Mouse (Mus musculus) retina, embryonic 14.5 days (tissue): Measurements from ENCODE around the gene Sgcg.

Source experiments
- DNase-seq: peaks from one replicate; pipeline ENCODE4 v3.0.0-alpha.2; 2015; ENCODE audit warnings: low spot score

Gene Sgcg

DNA sequence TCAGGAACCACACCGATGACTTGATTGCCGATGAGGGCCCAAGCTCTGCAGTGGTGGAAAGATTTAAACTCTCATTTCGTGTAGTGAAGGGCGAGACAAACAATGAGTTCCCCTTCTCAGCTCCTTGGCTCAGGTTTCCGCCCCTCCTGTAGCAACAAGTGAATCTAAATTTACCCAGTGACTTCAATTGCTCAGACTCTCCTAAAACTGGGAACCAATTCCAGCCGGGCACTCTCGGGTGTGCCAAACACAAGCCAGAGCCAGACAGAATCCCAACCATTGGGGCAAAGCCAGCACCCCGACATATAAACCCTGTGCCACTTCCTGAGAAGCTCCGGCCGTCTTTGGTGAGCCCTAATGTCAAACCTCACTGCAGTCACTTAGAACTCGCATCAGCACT, at the start of gene Sgcg:
TSS of gene Sgcg (minus strand) at position 139 of the 400 bp plus-strand sequence.
- DNase-seq, result no peak

DNA sequence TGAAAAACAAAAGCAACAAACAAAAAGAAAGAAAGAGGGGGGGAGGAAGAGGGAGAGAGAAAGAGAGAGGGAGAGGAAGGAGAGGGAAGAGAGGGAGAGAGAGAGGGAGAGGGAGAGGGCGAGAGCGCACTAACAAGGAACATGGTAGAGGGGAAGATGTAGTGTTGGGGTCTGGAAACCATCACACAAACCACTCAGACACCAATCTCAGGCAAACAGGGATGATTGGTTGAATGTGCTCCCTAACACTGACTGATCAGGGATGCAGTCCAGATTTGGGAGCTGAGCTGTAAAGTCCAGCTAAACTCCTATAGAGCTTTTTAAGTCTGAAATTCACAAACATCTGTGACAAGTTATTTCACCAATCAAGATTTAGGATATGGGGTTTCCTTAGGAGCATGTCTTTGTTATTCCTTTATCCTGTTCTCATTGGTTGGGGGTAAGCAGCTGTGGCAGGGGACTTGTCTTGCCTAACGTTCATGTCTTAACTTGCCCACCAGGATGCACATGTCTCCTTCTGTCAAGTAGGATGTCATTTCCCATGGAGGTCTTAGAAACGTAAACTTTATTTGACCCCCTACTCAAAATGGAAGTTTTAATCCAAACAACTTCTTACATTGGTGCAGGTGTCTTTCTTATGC, 45.8 kb upstream of the Sgcg start:
- DNase-seq, result no peak

DNA sequence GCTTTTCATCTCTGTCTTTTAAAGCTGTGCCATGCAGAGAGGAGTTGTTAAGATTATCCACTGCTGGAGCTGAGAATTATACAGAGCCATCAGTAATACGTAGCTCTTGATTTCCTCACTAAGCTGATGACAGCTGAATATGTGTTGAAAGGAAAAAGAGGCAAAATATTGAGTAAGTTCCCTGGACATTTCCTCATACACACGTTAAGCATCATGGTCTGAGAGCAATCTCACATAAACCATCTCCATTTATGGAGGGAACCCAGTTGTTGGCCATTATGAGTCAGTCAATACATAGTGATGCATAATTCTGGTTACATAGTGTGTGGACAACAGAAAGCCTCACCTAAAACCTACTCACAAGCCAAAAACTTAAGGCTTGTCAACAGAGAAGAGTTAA, 44.1 kb upstream of the Sgcg start:
- no peak for DNase-seq

DNA sequence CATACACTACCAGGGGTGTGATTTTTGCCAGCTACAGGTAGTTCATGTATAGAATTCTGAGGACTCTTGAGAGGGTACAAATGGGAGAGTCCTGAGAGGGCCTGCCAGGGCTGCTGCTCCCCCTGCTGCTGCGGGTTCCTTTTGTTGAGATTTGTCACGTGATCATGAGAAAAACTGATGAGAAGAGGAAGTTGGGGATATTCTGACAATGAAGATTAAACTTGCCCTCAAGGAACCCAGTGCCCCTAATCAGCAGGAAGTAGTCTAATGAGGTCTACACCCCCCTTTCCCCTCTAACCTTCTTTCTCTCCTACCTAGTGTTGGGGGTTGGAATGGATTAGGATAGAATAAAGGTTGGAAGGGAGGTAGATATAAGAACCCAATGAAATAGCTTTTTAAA, 43.0 kb upstream of the Sgcg start:
- DNase-seq, result no peak

DNA sequence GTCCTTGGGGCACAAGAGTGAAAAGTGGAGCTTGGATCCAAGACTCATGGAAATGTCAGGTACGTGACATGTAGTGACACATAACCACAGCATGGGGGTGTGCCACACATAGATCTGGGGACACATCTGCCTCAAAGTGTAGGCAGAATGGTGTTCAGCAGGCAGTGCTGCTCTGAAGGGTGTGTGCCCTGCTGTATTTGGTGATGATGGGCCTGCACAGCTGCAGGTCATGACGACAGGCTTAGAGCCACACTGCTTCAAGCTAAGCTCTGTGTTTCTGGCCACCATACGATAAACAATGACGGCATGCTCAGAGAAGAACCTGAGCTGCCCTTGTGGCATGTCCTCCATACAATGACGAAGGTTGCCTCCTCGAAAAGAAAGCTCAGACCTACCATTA, 41.5 kb upstream of the Sgcg start:
- no peak for DNase-seq

DNA sequence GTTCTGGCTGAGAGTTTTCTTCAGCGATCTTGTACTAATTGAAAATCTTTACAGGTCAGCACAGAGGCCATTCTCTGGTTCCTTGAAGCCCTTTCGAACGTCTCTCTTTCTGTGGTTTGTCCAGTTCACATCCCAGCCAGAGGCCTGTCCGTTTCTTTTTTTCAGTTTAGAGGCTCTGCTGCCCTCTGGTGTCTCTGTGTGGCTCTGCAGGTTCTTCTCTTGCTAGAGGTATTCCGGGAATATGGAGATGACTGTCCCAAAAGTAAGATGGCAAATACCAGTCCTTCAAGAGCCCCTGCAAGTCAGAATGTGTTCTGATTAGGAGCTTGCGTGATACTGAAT, 36.4 kb upstream of the Sgcg start:
- peak; percentile 74 for DNase-seq

DNA sequence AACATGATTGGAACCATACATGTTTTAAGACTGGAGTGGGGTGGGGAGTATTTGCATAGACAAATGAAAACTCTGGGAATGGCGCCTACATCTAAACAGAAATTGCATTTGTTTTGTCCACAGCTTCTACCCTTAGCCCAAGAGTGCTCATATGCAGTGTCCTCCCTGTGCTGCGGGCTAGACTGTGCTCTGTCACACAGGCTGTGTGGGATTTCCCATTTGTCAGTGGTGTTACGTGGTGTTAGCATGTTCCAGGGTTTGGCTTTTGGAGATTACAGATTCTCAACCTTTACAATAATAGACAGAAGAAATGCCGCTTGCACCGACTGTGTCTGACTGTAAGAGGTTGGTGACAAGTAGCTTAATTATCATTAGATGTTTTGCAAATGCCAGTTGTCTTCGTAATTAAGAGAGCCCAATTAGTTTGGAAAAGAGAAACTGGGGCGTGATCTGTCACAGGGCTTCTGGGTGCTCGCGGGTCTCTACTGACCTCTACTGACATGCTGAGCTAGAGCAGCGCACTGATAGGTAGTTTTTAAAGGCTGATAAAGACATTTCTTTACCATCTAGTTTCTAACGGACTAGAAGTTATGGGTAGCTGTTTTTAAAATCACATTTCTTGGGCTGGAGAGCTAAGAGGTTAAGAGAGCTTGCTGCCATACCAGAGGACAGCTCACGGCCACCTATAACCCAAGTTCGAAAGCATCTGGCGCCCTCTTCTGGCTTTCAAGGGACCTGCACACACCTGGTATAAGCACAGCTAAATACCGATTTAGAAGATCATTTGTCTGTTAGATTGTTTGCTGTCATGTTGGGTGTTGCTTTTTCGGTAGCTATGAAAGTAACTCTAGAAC, 35.8 kb upstream of the Sgcg start:
- peak; percentile 75 for DNase-seq

DNA sequence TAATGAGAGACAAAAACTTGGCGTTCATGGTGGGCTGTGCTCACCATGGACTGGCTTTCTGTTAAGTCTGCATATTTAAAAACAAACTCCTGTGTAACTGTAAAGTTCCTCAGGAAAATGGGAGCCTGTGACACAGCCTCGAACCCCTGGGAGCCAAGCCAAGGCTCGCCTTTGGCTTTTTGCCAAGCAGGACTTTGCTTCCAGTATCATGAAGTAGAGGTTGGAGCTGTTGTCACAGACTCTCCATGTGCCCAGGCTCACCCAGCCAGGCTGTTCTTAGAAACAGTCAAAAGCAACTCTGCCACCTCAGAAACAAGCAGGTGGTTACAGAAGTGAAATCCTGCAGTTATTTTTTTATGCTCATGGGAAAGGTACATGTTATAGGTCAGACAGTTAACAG, 32.4 kb upstream of the Sgcg start:
- no peak for DNase-seq

DNA sequence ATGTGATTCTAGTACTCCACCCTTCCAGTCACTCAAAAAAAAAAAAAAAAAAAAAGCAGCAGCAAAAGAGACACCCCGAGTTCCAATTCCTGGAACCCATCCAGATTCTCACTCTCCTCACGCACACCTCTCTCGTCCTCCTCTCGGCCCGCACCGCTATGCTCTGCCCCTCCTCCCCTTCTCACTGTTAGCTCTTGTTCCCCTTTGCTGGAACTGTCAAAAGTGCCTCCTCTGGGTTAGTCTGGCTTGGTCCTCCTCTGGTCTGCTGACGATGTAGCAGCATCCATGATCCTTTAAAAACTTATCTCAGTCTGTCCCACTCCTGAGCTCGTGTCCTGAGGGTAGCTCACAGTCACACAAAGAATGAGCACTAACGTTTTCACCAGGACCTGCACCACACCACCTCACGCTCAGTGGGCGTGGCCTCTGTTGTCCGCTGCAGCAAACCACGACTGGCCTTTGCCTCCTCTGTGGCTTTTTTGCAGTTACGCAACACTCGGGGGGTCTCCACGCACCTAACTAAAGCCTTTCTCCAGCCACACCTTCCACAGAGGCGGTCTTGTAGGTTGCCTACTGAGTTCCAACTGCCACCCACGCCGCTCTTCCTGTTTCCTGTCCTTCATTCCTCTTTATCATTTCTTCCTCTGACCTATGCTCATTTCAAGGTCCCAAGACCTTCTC, 30.5 kb upstream of the Sgcg start:
- DNase-seq, result no peak

DNA sequence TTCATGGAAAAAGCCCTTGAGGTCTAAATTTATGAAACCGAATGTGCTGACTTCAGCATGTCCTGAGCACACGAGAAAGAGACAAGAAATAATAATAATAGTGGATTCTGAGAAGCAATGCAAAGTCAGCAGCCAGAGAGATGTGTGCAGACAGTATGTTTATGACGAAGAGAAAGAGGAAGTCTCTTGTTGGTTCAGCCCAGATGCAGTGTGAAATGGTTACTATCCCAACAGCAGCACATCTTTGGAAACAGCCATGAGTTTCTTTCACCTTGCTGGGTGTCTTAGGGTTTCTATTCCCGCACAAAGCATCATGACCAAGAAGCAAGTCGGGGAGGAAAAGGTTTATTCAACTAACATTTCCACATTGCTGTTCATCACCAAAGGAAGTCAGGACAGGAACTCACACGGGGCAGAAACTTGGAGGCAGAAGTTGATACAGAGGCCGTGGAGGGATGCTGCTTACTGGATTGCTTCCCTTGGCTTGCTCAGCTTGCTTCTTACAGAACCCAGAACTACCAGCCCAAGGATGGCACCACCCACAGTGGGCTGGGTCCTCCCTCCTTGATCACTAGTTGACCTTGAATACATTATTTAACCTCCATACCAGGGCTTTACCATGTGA, 20.5 kb upstream of the Sgcg start:
- no peak for DNase-seq

DNA sequence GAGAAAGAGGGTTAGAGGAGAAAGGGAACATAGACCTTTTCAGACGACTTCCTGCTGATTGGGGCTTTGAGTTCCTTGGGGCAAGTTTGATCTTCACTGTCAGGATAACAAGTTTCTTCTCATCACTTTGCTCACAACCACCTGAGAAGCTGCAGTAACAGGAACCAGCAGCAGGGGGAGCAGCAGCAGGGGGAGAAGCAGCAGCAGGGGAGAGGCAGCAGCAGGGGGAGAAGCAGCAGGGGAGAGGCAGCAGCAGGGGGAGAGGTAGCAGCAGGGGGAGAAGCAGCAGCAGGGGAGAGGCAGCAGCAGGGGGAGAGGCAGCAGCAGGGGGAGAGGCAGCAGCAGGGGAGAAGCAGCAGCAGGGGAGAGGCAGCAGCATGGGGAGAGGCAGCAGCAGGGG, 19.0 kb upstream of the Sgcg start:
- peak; percentile 38 for DNase-seq

DNA sequence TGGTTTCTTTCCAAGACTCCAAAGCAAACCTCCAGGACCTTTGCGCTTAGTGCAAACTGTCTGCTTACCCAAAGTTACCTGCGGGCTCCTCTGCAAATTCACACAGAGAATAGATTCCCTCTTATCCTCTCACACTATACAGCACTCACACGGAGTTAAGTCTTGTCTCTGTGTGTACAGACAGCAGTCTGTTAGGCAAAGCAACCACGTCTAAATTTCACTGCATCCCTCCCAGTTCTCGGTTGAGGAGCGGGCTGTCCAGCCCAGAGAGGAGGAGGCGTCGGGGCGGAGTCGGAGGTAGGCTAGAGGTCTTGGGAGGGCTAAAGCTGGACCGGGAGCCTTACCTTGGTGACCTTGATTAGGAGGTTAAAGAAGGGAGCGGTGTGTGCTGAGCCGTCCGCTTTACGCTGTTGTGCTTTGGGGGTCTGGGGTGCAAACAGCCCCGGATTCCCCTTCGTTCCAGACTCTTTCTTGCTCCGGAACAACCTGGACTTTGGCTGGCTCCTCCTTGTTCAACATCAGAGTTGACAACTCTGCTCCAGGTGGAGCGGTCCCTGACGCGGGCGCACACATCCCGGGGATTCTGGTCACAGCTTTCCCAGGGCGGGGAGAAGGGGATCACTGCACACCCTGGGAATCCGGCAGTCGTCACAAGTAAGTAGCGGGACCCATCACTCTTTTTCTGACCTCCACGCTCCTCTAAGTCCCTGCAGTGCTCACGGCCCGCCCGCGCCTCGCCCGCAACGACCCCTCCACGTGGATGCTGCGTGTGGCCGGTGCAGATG, 16.3 kb upstream of the Sgcg start:
- DNase-seq, result peak; percentile 11

DNA sequence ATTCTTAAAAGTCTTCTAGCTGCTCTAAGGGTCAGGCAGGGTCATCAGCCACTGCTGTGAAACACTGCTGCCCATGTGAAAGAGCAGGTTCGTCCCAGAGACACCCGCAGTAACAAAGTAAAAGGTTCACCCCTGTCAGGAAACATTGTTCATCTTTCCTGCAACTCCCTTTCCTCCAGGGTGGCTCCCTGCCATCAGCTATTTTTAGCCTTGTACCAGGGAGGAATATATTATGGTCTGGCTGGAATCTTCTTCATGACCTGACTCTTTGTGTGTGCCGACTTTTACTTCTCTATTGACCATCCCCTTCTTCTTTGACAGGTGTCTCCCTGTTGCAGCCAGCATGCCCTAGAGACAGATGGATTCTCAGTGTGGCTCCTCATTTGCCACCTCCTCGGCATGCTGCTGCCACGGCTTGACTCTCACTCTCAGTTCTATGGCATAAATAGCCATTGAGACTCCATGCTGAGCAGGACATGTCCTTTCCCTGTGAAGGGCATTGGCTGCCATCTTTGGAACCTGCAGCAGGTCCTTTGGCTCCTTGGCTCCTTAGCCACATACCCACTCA, 9.7 kb upstream of the Sgcg start:
- no peak for DNase-seq

DNA sequence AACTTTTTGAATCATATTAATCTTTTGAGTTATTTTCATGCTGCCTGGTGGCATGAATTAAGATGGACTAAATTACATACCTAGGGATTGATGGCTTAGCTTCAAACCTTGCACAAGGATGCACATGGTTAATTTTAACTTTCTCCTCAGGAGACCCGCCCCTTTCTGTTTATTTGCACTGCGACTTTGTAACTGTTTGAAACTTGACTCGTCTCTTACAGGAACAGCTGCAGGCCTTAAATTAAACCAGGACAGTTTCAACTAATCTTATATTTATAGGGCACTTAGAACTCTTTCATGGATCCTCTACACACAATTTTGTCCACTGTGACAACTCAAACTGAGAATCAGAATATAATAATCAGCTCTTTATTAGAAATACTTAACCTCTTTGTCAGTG, 794 bp upstream of the Sgcg start:
- DNase-seq, result no peak

DNA sequence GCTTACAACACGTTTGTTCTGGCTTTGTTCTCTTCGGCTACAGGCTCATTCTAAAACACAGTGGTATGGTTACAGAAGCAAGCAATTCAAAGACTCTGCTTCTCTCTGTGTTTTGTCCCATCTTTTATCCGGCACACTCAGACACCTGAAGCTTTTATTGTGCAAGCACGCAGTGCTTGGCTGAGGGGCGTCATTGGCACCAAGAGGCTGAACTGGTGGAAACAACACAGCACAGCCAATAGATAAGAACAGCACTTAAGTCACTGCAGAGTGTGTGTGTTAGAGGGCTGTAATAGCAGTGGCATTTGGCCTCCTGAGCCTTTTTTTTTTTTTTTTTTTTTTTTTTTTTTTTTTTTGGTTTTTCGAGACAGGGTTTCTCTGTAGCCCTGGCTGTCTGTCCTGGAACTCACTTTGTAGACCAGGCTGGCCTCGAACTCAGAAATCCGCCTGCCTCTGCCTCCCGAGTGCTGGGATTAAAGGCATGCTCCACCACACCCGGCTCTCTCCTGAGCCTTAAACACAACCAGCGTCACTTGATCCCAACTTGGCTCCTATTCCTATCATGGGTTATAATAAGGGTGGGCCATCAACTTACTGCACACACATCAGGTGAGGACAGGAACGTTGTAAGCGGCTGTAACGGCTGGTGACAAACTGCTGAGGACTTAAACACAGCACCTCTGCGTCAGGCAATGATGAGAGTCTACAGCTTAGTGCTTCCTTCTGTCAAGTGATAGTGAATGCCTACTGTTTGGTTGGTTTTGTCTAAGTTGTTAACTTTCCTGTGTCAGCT, 5.5 kb downstream of the Sgcg start:
- no peak for DNase-seq

DNA sequence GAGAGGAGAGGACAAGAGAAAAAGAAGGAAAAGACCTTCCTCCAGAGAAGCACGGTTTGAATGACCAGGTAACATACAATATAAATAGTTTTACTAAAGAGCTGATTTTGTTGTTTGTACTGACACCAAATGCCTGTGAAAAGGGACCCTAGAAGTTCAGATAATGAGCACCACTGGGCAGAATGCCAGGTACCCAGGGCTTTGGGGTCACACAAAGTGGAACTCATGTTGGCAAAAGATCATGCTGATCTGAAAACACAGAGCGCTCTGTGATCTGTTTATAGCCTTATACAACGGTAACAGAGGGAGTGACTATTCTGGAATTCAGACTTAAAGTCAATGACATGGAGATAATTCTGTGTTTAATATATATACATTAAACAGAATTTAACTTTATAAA, 11.8 kb downstream of the Sgcg start:
- DNase-seq, result no peak

DNA sequence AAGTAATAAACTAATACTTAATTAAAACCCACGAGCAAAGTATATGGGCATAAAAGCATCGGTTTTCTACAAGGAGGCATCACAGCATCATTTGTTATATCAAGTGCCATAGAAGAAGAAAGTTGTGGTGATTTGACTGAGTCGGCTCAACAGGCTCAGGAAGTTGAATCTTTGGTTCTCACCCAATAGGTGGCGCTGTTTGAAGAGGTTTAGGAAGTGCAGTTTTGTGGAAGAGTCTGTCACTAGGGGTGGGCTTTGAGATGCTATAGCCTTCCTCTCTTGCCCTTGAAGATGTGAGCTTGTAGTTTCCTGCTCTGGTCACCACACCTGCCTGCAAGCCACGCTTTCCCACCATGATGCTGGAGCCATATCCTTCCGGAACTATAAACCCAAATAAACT, 15.7 kb downstream of the Sgcg start:
- peak; percentile 60 for DNase-seq

DNA sequence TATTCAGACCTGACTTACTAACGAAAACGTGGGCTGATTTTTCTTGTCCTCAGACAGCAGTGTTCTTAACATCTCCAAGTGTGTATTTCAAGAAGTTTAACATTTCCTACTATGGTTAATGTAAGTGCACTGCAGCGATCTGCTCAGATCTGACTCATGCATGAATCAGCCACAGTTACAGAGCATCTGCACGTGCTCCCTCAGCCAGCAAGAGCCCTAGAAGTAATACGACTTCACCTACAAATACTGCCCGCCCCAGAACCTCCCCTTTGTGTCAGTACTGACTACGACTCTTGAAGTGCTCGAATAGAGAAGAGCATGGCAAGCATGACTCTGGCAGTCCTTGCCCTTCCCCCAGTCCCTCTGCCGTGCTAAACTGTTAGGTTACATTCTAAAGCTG, 19.5 kb downstream of the Sgcg start:
- no peak for DNase-seq

DNA sequence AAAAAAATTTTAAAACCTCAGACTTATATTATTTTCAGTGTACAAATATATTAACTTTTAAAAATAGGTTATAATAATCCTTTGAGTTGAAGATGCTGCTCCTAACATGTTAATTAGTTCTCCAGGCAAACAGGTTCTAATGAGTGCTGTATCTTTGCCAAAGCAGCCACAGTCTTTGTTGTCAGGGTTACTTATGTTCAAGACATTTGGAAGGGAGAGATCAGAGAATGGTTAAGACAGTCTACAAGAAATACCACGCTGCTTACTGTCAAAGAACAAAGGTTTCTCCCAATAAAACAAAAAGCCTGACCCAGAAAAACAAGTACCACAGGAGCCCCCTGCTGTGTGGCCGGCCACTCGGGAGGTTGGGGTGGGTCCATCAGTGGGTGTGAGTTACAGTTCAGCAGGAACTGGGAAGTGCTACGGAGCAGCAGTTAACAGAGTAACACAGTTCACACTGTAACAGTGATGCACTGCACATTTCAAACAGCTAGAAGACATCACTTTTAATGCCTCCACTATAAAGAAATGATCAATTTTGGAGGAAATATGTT, 21.1 kb downstream of the Sgcg start:
- DNase-seq, result peak; percentile 77

DNA sequence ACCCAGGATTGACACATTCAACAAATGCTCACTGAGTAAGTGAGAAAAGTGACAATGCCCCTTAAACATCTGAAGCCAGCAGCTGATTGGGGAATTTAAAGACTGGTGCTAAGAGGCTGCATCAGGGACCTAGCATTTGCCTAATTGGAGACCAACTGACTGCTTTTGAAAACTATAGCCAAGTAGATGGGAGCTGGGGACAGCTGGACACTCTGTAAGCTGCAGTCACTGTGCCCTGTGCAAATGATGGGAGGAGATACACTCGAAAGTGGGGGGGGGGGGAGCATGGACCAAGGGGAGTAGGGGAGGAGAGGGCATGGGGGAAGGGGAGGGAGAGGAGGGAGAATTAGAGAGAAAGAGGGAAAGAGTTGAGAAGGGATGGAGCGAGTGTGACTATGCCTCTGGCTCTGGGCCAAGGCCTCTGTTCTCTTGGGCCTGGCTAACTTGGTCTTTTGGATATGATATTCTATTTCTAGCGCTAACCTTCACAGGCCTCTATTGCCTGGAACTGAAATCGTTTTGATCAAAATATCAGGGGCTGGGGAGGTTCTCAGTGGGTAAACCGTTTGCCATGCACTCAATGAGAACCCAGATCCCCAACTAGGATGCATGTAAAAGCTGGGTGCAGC, 22.3 kb downstream of the Sgcg start:
- DNase-seq, result peak; percentile 59
